In genomic region chr11:80477341-80478199, GRCm38 (mm10) we compare ENCODE assay signal across 8 mouse cellular contexts. TPM values are rescaled to one million over a fixed set of nuclear protein-coding genes. Genes with fewer than 3 reads are reported as not detected.
A peak's percentile ranks its signal among the peaks of the same experiment; 100 is the strongest.
DNase-seq lines count a peak whose midpoint lies in the region; ATAC-seq and TF ChIP-seq lines count a peak whose summit lies in the region.

No protein-coding gene starts in this region.

- peak overlapping the region; percentile 45 for H3K9ac ChIP-seq in ES-E14 (ENCODE audit: insufficient read depth, low read depth, low read length, poor library complexity, severe bottlenecking)
- H3K9ac ChIP-seq in lung, embryonic 16.5 days (ENCODE audit: low read length): peak overlapping the region; percentile 77
- peak overlapping the region; percentile 77 for H3K9ac ChIP-seq in stomach, embryonic 16.5 days (ENCODE audit: low read length)

- H3K4me2 ChIP-seq in lung, embryonic 16.5 days (ENCODE audit: low read depth, low read length): peak overlapping the region; percentile 99
- peak overlapping the region; percentile 99 for H3K4me2 ChIP-seq in stomach, embryonic 16.5 days (ENCODE audit: low read depth, low read length)

- no peak overlapping the region for H3K27ac ChIP-seq in ES-E14 (ENCODE audit: insufficient read depth, low read depth, low read length, poor library complexity, severe bottlenecking)
- peak overlapping the region; percentile 87 for H3K27ac ChIP-seq in embryonic facial prominence, embryonic 10.5 days (replicated peaks)
- H3K27ac ChIP-seq in lung, embryonic 16.5 days (ENCODE audit: low read length): peak overlapping the region; percentile 77
- H3K27ac ChIP-seq in stomach, embryonic 16.5 days (ENCODE audit: low read length): peak overlapping the region; percentile 53; the same call in 1 of the 2 replicates

- intact Hi-C loops in heart, postnatal 25 days (cut with DNase I): loop anchor here (1.0 to 5.0 kb wide), 3 partner anchors 45 to 193 kb away; no protein-coding TSS in a partner anchor

- H3K4me1 ChIP-seq in ES-E14 (ENCODE audit: control insufficient read depth in 2 of 2, insufficient read depth in 2 of 2, low read length in 2 of 2, poor library complexity in 1 of 2): peaks cover 0 to 12% of the 10 kb centered on the region in 2 experiments; a peak in 1 of 4 replicates
- peaks cover 52% of the 10 kb centered on the region for H3K4me1 ChIP-seq in embryonic facial prominence, embryonic 10.5 days
- H3K4me1 ChIP-seq in lung, embryonic 16.5 days (replicated peaks; ENCODE audit: control insufficient read depth, insufficient read depth, low read length): peaks cover 23% of the 10 kb centered on the region
- peaks cover 14% of the 10 kb centered on the region for H3K4me1 ChIP-seq in stomach, embryonic 16.5 days (ENCODE audit: control insufficient read depth, insufficient read depth, low read length)

- DNase-seq in heart, adult 11 months: peak; percentile 92
- DNase-seq in heart, postnatal 25 days (ENCODE audit: low spot score): no peak
- DNase-seq in ES-E14 (ENCODE audit: low read depth, low spot score): no peak
- DNase-seq in embryonic facial prominence, embryonic 10.5 days (ENCODE audit: low spot score): peak; percentile 45

- H3K4me3 ChIP-seq in ES-E14 (ENCODE audit: insufficient read depth in 1 of 2, low read depth in 1 of 2, low read length in 2 of 2, poor library complexity in 1 of 2, severe bottlenecking in 1 of 2): peak overlapping the region; percentile 69 to 93
- H3K4me3 ChIP-seq in embryonic facial prominence, embryonic 10.5 days: peak overlapping the region; percentile 80
- peak overlapping the region; percentile 79 for H3K4me3 ChIP-seq in lung, embryonic 16.5 days (ENCODE audit: low read length)
- H3K4me3 ChIP-seq in stomach, embryonic 16.5 days (replicated peaks; ENCODE audit: low read length): peak overlapping the region; percentile 67

- H3K36me3 ChIP-seq in ES-E14 (ENCODE audit: control insufficient read depth, insufficient read depth, low read length, poor library complexity, severe bottlenecking): peaks cover 4% of the 10 kb centered on the region
- H3K36me3 ChIP-seq in embryonic facial prominence, embryonic 10.5 days (replicated peaks): peaks cover 42% of the 10 kb centered on the region
- peaks cover 6% of the 10 kb centered on the region; the same call in 1 of the 2 replicates for H3K36me3 ChIP-seq in lung, embryonic 16.5 days (ENCODE audit: control insufficient read depth, insufficient read depth, low read length)
- H3K36me3 ChIP-seq in stomach, embryonic 16.5 days (ENCODE audit: control insufficient read depth, insufficient read depth, low read length): peaks cover 5% of the 10 kb centered on the region; the same call in 1 of the 2 replicates

- peak; percentile 26 for ATAC-seq in inflammation-experienced regulatory T-cells, adult 6 months
- ATAC-seq in lung, embryonic 16.5 days (ENCODE audit: low read depth): peak; percentile 16; the same call in 1 of the 2 replicates
- ATAC-seq in stomach, embryonic 16.5 days (ENCODE audit: insufficient read depth, low FRiP score): peak; percentile 14; the same call in 1 of the 2 replicates
- no peak for ATAC-seq in megakaryocyte-erythroid progenitor cell, adult 5-6 weeks (replicated peaks; ENCODE audit: low FRiP score, low TSS enrichment, poor library complexity, severe bottlenecking)

- in situ Hi-C loops in ES-E14 (cut with MboI; ENCODE audit: low sequenced_read_pairs in 2 of 2, unreplicated experiment in 2 of 2): no loop called here

- WGBS in embryonic facial prominence, embryonic 10.5 days: 15% methylated on average over 55 of the region's 55 CpGs
- WGBS in lung, embryonic 16.5 days: 11% methylated on average over 55 of the region's 55 CpGs
- WGBS in stomach, embryonic 16.5 days: 14% methylated on average over 55 of the region's 55 CpGs

- no peaks in the 10 kb centered on the region for H3K9me3 ChIP-seq in ES-E14 (ENCODE audit: control insufficient read depth, insufficient read depth, low read depth, low read length)
- no peaks in the 10 kb centered on the region for H3K9me3 ChIP-seq in embryonic facial prominence, embryonic 10.5 days
- no peaks in the 10 kb centered on the region for H3K9me3 ChIP-seq in lung, embryonic 16.5 days (ENCODE audit: control insufficient read depth, low read length)
- no peaks in the 10 kb centered on the region for H3K9me3 ChIP-seq in stomach, embryonic 16.5 days (replicated peaks; ENCODE audit: control insufficient read depth, low read length)

- peaks cover 43% of the 10 kb centered on the region for H3K27me3 ChIP-seq in embryonic facial prominence, embryonic 10.5 days (replicated peaks; ENCODE audit: low read depth, poor library complexity, severe bottlenecking)
- H3K27me3 ChIP-seq in lung, embryonic 16.5 days (ENCODE audit: control insufficient read depth, insufficient read depth, low read depth, low read length): peaks cover 4% of the 10 kb centered on the region; the same call in 1 of the 2 replicates
- H3K27me3 ChIP-seq in stomach, embryonic 16.5 days (ENCODE audit: control insufficient read depth, insufficient read depth, low read length): no peaks in the 10 kb centered on the region

TF ChIP-seq in ES-E14, 5 proteins besides CTCF, POLR2A, EP300 and RAD21:
- TF ChIP-seq ZC3H11A (IDR thresholded peaks at IDR 0.05; ENCODE audit: borderline replicate concordance, low read depth, low read length): no peak
- no peak for TF ChIP-seq MAFK (IDR thresholded peaks at IDR 0.05; ENCODE audit: insufficient read depth, low read depth, low read length)
- no peak for TF ChIP-seq HCFC1 (IDR thresholded peaks at IDR 0.05; ENCODE audit: borderline replicate concordance, insufficient read depth, low read length)
- no peak for TF ChIP-seq CHD2 (IDR thresholded peaks at IDR 0.05; ENCODE audit: low read depth, low read length)
- TF ChIP-seq ZNF384 (IDR thresholded peaks at IDR 0.05; ENCODE audit: low read depth, low read length): no peak
TF ChIP-seq in ES-E14: peak in this region for 0.

RNA-seq across cellular contexts. Expression of gene Cdk5r1, which starts 0.7 kb away (rescaled TPM):
- total RNA-seq in heart, postnatal 25 days (2021): 1 to 10 TPM; 1.7 to 2.4 TPM
- 1.6 and 1.8 TPM in 2 replicates for total RNA-seq in ES-E14 (2012; rRNA removed)
- polyA plus RNA-seq in embryonic facial prominence, embryonic 10.5 days (2016; fragmentation: Nextera tagmentation; extraction: Ambion mirVana): 4.1 and 4.8 TPM in 2 replicates
- polyA plus RNA-seq in inflammation-experienced regulatory T-cells, adult 6 months (2017; shearing (Covaris generic)): 1 to 10 TPM in 2 of 3 experiments, under 1 TPM in 1; 0.78 to 1.3 (median 1.3) TPM
- polyA plus RNA-seq in lung, embryonic 16.5 days (2015; fragmentation: Nextera tagmentation; extraction: Ambion mirVana): 0.67 and 0.79 TPM in 2 replicates
- 0.97 and 1.3 TPM in 2 replicates for polyA plus RNA-seq in stomach, embryonic 16.5 days (2015; fragmentation: Nextera tagmentation; extraction: Ambion mirVana)
- 0.72 and 1.2 TPM in 2 replicates for total RNA-seq in megakaryocyte-erythroid progenitor cell, adult 5-6 weeks (2014; fragmentation: Nextera tagmentation)
- total RNA-seq in megakaryocyte-erythroid progenitor cell, adult 5-6 weeks (2017): 0.50 and 1.9 TPM in 2 replicates

RNA-seq across cellular contexts. Expression of gene Psmd11, which starts 49.2 kb away (rescaled TPM):
- total RNA-seq in heart, postnatal 25 days (2021): 100 to 1,000 TPM; 104 to 112 TPM
- 71.4 and 106 TPM in 2 replicates for total RNA-seq in ES-E14 (2012; rRNA removed)
- polyA plus RNA-seq in embryonic facial prominence, embryonic 10.5 days (2016; fragmentation: Nextera tagmentation; extraction: Ambion mirVana): 387 and 388 TPM in 2 replicates
- 100 to 1,000 TPM; 287 to 345 (median 294) TPM for polyA plus RNA-seq in inflammation-experienced regulatory T-cells, adult 6 months (2017; shearing (Covaris generic))
- polyA plus RNA-seq in lung, embryonic 16.5 days (2015; fragmentation: Nextera tagmentation; extraction: Ambion mirVana): 277 and 300 TPM in 2 replicates
- 267 and 270 TPM in 2 replicates for polyA plus RNA-seq in stomach, embryonic 16.5 days (2015; fragmentation: Nextera tagmentation; extraction: Ambion mirVana)
- 130 and 137 TPM in 2 replicates for total RNA-seq in megakaryocyte-erythroid progenitor cell, adult 5-6 weeks (2014; fragmentation: Nextera tagmentation)
- 125 and 153 TPM in 2 replicates for total RNA-seq in megakaryocyte-erythroid progenitor cell, adult 5-6 weeks (2017)

Comparison
In these comparisons a context has a peak if more than half of its experiments do, and no peak if none do; other contexts are left out.
1. DNase-seq: peak in heart, adult 11 months (single experiment) and embryonic facial prominence, embryonic 10.5 days (single experiment); none in heart, postnatal 25 days (single experiment) and ES-E14 (single experiment).
2. Peak in every context shown above with its lines, with median percentiles within 50 percentile points of each other: H3K4me3 ChIP-seq and H3K9ac ChIP-seq.